Mouse (Mus musculus): ENCODE results near the gene Ap1ar. TPM values are rescaled to one million over a fixed set of nuclear protein-coding genes. Genes with fewer than 3 reads are reported as not detected.

Gene Ap1ar
- polyA plus RNA-seq, 1 experiment from 2014 or later, result 57.8 TPM

- no peak overlapping the region for H3K27ac ChIP-seq
- no peaks in the 10 kb centered on the region for H3K9me3 ChIP-seq
- no peaks in the 10 kb centered on the region for H3K27me3 ChIP-seq (ENCODE audit: poor library complexity, severe bottlenecking)
- peaks cover 31% of the 10 kb centered on the region for H3K4me1 ChIP-seq
- 90% methylated on average over 4 of the region's 4 CpGs for WGBS
- DNase-seq (ENCODE audit: extremely low spot score, low spot score), result no peak
- peaks cover 23% of the 10 kb centered on the region for H3K36me3 ChIP-seq (replicated peaks)
- H3K4me3 ChIP-seq, result no peak overlapping the region
These were observed 3.3 kb downstream of the Ap1ar start for GRCm38 (mm10) chr3:127834040-127834439.

GRCm38 (mm10) chr3:127831079-127831478 is 6.2 kb downstream of the Ap1ar start:
- no peak overlapping the region for H3K4me3 ChIP-seq
- DNase-seq (ENCODE audit: extremely low spot score, low spot score), result no peak
- H3K27ac ChIP-seq, result no peak overlapping the region
- peaks cover 23% of the 10 kb centered on the region for H3K36me3 ChIP-seq (replicated peaks)
- peaks cover 23% of the 10 kb centered on the region for H3K4me1 ChIP-seq
- 68% methylated on average over 6 of the region's 6 CpGs for whole genome bisulfite sequencing
- H3K27me3 ChIP-seq (ENCODE audit: poor library complexity, severe bottlenecking), result no peaks in the 10 kb centered on the region
- no peaks in the 10 kb centered on the region for H3K9me3 ChIP-seq

GRCm38 (mm10) chr3:127830183-127830582 is 7.1 kb downstream of the Ap1ar start:
- Histone ChIP-seq H3K27ac (no peak overlapping the region), H3K27me3 (ENCODE audit: poor library complexity, severe bottlenecking) (no peaks in the 10 kb centered on the region), H3K9me3 (no peaks in the 10 kb centered on the region), H3K4me1 (peaks cover 14% of the 10 kb centered on the region), H3K36me3 (replicated peaks) (peaks cover 23% of the 10 kb centered on the region), H3K4me3 (no peak overlapping the region)
- DNase-seq (ENCODE audit: extremely low spot score, low spot score), result no peak
- 93% methylated on average over 10 of the region's 10 CpGs for WGBS

GRCm38 (mm10) chr3:127827123-127827522 is 10.2 kb downstream of the Ap1ar start:
- WGBS, result 71% methylated on average over 7 of the region's 7 CpGs
- Histone ChIP-seq H3K4me3 (no peak overlapping the region), H3K36me3 (replicated peaks) (peaks cover 13% of the 10 kb centered on the region), H3K4me1 (peaks cover 18% of the 10 kb centered on the region), H3K27me3 (ENCODE audit: poor library complexity, severe bottlenecking) (no peaks in the 10 kb centered on the region), H3K27ac (peak overlapping the region; percentile 6; the same call in 1 of the 2 replicates), H3K9me3 (no peaks in the 10 kb centered on the region)
- DNase-seq (ENCODE audit: extremely low spot score, low spot score), result no peak

GRCm38 (mm10) chr3:127826503-127826902 is 10.8 kb downstream of the Ap1ar start:
- H3K27ac ChIP-seq, result peak overlapping the region; percentile 6; the same call in 1 of the 2 replicates

GRCm38 (mm10) chr3:127823886-127824863 is 13.1 kb downstream of the Ap1ar start:
- peaks cover 29% of the 10 kb centered on the region for H3K36me3 ChIP-seq (replicated peaks)
- H3K9me3 ChIP-seq, result no peaks in the 10 kb centered on the region
- peaks cover 18% of the 10 kb centered on the region for H3K4me1 ChIP-seq
- DNase-seq (ENCODE audit: extremely low spot score, low spot score), result no peak
- H3K27ac ChIP-seq, result no peak overlapping the region
- H3K27me3 ChIP-seq (ENCODE audit: poor library complexity, severe bottlenecking), result no peaks in the 10 kb centered on the region
- 78% methylated on average over 17 of the region's 17 CpGs for WGBS
- no peak overlapping the region for H3K4me3 ChIP-seq

More at GRCm38 (mm10) chr3:127826503-127826902, 10.8 kb downstream of the Ap1ar start:
- DNase-seq (ENCODE audit: extremely low spot score, low spot score), result no peak
- H3K27me3 ChIP-seq (ENCODE audit: poor library complexity, severe bottlenecking), result no peaks in the 10 kb centered on the region
- WGBS, result 82% methylated on average over 7 of the region's 7 CpGs
- peaks cover 18% of the 10 kb centered on the region for H3K4me1 ChIP-seq
- peaks cover 19% of the 10 kb centered on the region for H3K36me3 ChIP-seq (replicated peaks)
- H3K9me3 ChIP-seq, result no peaks in the 10 kb centered on the region
- no peak overlapping the region for H3K4me3 ChIP-seq

GRCm38 (mm10) chr3:127821209-127821608 is 16.1 kb downstream of the Ap1ar start:
- H3K9me3 ChIP-seq, result no peaks in the 10 kb centered on the region

GRCm38 (mm10) chr3:127820400-127820799 is 16.9 kb downstream of the Ap1ar start:
- H3K27ac ChIP-seq, result no peak overlapping the region
- WGBS, result 91% methylated on average over 1 of the region's 1 CpGs
- H3K4me3 ChIP-seq, result no peak overlapping the region
- DNase-seq (ENCODE audit: extremely low spot score, low spot score), result no peak
- H3K9me3 ChIP-seq, result no peaks in the 10 kb centered on the region
- H3K36me3 ChIP-seq (replicated peaks), result peaks cover 45% of the 10 kb centered on the region
- H3K27me3 ChIP-seq (ENCODE audit: poor library complexity, severe bottlenecking), result no peaks in the 10 kb centered on the region
- peaks cover 8% of the 10 kb centered on the region; the same call in 1 of the 2 replicates for H3K4me1 ChIP-seq

More at GRCm38 (mm10) chr3:127821209-127821608, 16.1 kb downstream of the Ap1ar start:
- Histone ChIP-seq H3K27me3 (ENCODE audit: poor library complexity, severe bottlenecking) (no peaks in the 10 kb centered on the region), H3K36me3 (replicated peaks) (peaks cover 42% of the 10 kb centered on the region), H3K4me1 (peaks cover 8% of the 10 kb centered on the region; the same call in 1 of the 2 replicates), H3K27ac (no peak overlapping the region), H3K4me3 (no peak overlapping the region)
- no peak for DNase-seq (ENCODE audit: extremely low spot score, low spot score)
- 89% methylated on average over 5 of the region's 5 CpGs for WGBS

GRCm38 (mm10) chr3:127818694-127819663 is 18.3 kb downstream of the Ap1ar start:
- no peak for DNase-seq (ENCODE audit: extremely low spot score, low spot score)
- no peak overlapping the region for H3K27ac ChIP-seq

GRCm38 (mm10) chr3:127817120-127817683 is 20.1 kb downstream of the Ap1ar start:
- Histone ChIP-seq H3K27ac (no peak overlapping the region), H3K4me1 (peaks cover 3% of the 10 kb centered on the region; the same call in 1 of the 2 replicates), H3K9me3 (no peaks in the 10 kb centered on the region), H3K4me3 (no peak overlapping the region), H3K27me3 (ENCODE audit: poor library complexity, severe bottlenecking) (no peaks in the 10 kb centered on the region), H3K36me3 (replicated peaks) (peaks cover 65% of the 10 kb centered on the region)
- WGBS, result 79% methylated on average over 7 of the region's 7 CpGs
- DNase-seq (ENCODE audit: extremely low spot score, low spot score), result no peak

More at GRCm38 (mm10) chr3:127818694-127819663, 18.3 kb downstream of the Ap1ar start:
- Histone ChIP-seq H3K9me3 (no peaks in the 10 kb centered on the region), H3K4me1 (peaks cover 6% of the 10 kb centered on the region; the same call in 1 of the 2 replicates), H3K4me3 (no peak overlapping the region), H3K27me3 (ENCODE audit: poor library complexity, severe bottlenecking) (no peaks in the 10 kb centered on the region), H3K36me3 (replicated peaks) (peaks cover 52% of the 10 kb centered on the region)
- WGBS, result 89% methylated on average over 11 of the region's 11 CpGs

- no peaks in the 10 kb centered on the region for H3K9me3 ChIP-seq
- no peaks in the 10 kb centered on the region for H3K27me3 ChIP-seq (ENCODE audit: poor library complexity, severe bottlenecking)
- WGBS, result 90% methylated on average over 7 of the region's 7 CpGs
- peaks cover 83% of the 10 kb centered on the region for H3K36me3 ChIP-seq (replicated peaks)
- no peak overlapping the region for H3K27ac ChIP-seq
- peaks cover 11% of the 10 kb centered on the region for H3K4me1 ChIP-seq
- DNase-seq (ENCODE audit: extremely low spot score, low spot score), result no peak
- H3K4me3 ChIP-seq, result no peak overlapping the region
These were observed 28.2 kb downstream of the Ap1ar start for GRCm38 (mm10) chr3:127809103-127809502.

GRCm38 (mm10) chr3:127807846-127808245 is 29.5 kb downstream of the Ap1ar start:
- H3K36me3 ChIP-seq (replicated peaks), result peaks cover 70% of the 10 kb centered on the region
- H3K9me3 ChIP-seq, result no peaks in the 10 kb centered on the region
- 48% methylated on average over 5 of the region's 5 CpGs for WGBS
- peaks cover 15% of the 10 kb centered on the region for H3K4me1 ChIP-seq
- H3K4me3 ChIP-seq, result no peak overlapping the region
- no peak overlapping the region for H3K27ac ChIP-seq
- H3K27me3 ChIP-seq (ENCODE audit: poor library complexity, severe bottlenecking), result no peaks in the 10 kb centered on the region
- DNase-seq (ENCODE audit: extremely low spot score, low spot score), result no peak

All from forebrain, embryonic 10.5 days (tissue).